Mouse (Mus musculus) midbrain, embryonic 11.5 days (tissue): ENCODE measurements around the gene Amotl2. TPM values are rescaled to one million over a fixed set of nuclear protein-coding genes. Genes with fewer than 3 reads are reported as not detected.
A peak's percentile ranks its signal among the peaks of the same experiment; 100 is the strongest.

ENCODE experiments used
- ATAC-seq: fragments of 200-750 bp; cut with Nextera tagmentation; 2 replicates; pipeline ENCODE4 v1.8.0; 2017; ENCODE audit warnings: moderate TSS enrichment, moderate library complexity; ENCODE audit not compliant: low FRiP score
- DNase-seq: peaks from one replicate; pipeline ENCODE4 v3.0.0; 2015; ENCODE audit warnings: low spot score; ENCODE audit errors: missing footprints
- H3K27ac ChIP-seq: fragments of 300-500 bp; sonication (generic); 2 replicates; pipeline ENCODE4 v1.5.1; 2014; ENCODE audit warnings: low read depth, low read length
- H3K27me3 ChIP-seq: fragments of 300-500 bp; sonication (generic); 2 replicates; pipeline ENCODE4 v1.6.1; 2014; ENCODE audit warnings: mild to moderate bottlenecking, low read length, moderate library complexity, mixed read lengths; ENCODE audit not compliant: control insufficient read depth, insufficient read depth
- H3K36me3 ChIP-seq: fragments of 300-500 bp; sonication (generic); 2 replicates; pipeline ENCODE4 v1.6.1; 2014; ENCODE audit warnings: mild to moderate bottlenecking, low read length, moderate library complexity, mixed read lengths; ENCODE audit not compliant: control insufficient read depth, insufficient read depth
- H3K4me1 ChIP-seq: fragments of 300-500 bp; sonication (generic); 2 replicates; pipeline ENCODE4 v1.6.1; 2014; ENCODE audit warnings: low read length; ENCODE audit not compliant: control insufficient read depth, insufficient read depth
- H3K4me2 ChIP-seq: fragments of 300-500 bp; sonication (generic); 2 replicates; pipeline ENCODE4 v1.6.1; 2014; ENCODE audit warnings: mild to moderate bottlenecking, moderate library complexity
- H3K4me3 ChIP-seq: fragments of 300-500 bp; sonication (generic); 2 replicates; pipeline ENCODE4 v1.5.1; 2014; ENCODE audit warnings: low read depth, low read length
- H3K9ac ChIP-seq: fragments of 300-500 bp; sonication (generic); 2 replicates; pipeline ENCODE4 v1.6.1; 2014; ENCODE audit warnings: low read length
- H3K9me3 ChIP-seq: fragments of 300-500 bp; sonication (generic); 2 replicates; pipeline ENCODE4 v1.6.1; 2016; ENCODE audit warnings: low read length; ENCODE audit not compliant: control insufficient read depth
- WGBS: fragments of 180-500 bp; shearing (Covaris S2); extraction: QIAGEN DNeasy Blood & Tissue Kit; methylation state at CpG from one replicate; pipeline ENCODE4 v1.1.7; 2014; 5-methylcytosine and 5-hydroxymethylcytosine counted together
- polyA plus RNA-seq: library from polyadenylated mRNA; unstranded; fragments of >200 nt; fragmentation: Nextera tagmentation; extraction: Ambion mirVana; gene quantifications from 2 replicates; pipeline ENCODE4 v1.2.1, GENCODE M21; 2014

Amotl2 gene
- polyA plus RNA-seq, 1 experiment from 2014 or later = 58.0 TPM

DNA sequence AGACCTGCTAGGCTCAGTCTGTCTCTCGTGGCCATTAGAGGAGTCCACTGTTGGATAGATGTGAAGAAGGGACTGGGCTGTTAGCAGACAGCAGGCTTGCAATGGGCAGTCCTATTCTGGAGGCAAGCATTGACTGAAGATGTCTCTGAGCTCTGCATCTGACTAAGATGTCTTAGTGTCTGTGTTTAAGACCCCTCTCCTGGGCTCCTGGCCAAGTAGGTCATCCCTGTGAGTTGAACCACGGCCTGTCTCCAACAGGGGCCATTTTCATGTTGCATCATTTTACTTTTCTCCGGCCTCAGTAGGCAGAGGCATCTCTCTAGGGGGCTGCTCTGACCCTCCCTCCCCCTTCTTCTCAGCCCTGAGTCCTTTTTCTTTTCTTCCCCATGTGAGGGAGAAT is 52.8 kb downstream of the Amotl2 start:
- H3K9me3 ChIP-seq = no peaks in the 10 kb centered on the region
- no peak overlapping the region for H3K9ac ChIP-seq
- no peak overlapping the region for H3K4me3 ChIP-seq
- no peaks in the 10 kb centered on the region for H3K36me3 ChIP-seq
- no peak overlapping the region for H3K27ac ChIP-seq
- no peaks in the 10 kb centered on the region for H3K4me1 ChIP-seq
- H3K27me3 ChIP-seq = no peaks in the 10 kb centered on the region
- no peak overlapping the region for H3K4me2 ChIP-seq
- WGBS = 54% methylated on average over 3 of the region's 3 CpGs
- DNase-seq = peak; percentile 73
- no peak for ATAC-seq

DNA sequence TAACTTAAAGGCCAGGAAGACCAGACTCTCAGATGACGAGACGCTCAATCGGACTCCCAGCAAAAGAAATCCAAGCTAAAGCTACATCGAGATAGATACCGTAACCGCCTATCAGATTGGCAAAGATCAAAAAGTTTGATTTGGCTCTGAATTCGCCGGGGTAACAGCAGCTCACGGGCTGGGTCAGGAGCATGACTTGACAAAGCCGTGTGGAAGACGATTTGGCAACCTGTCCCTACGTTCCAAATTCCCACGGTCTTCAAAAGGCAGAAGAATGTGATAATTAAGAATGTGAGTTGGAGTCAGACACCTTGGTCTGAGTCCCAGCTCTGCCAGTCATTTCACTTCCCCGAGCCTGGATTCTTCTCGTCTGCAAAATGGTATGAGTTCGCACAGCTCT is 53.7 kb downstream of the Amotl2 start:
- H3K4me3 ChIP-seq = no peak overlapping the region
- ATAC-seq (no peak), DNase-seq (peak; percentile 72)
- H3K4me2 ChIP-seq = no peak overlapping the region
- H3K4me1 ChIP-seq = no peaks in the 10 kb centered on the region
- H3K9me3 ChIP-seq = no peaks in the 10 kb centered on the region
- H3K36me3 ChIP-seq = no peaks in the 10 kb centered on the region
- no peak overlapping the region for H3K27ac ChIP-seq
- H3K9ac ChIP-seq = no peak overlapping the region
- WGBS = 86% methylated on average over 16 of the region's 16 CpGs
- no peaks in the 10 kb centered on the region for H3K27me3 ChIP-seq

- no peak overlapping the region for H3K9ac ChIP-seq
- no peak overlapping the region for H3K4me3 ChIP-seq
- no peaks in the 10 kb centered on the region for H3K36me3 ChIP-seq
- H3K27ac ChIP-seq = no peak overlapping the region
- ATAC-seq (no peak), DNase-seq (peak; percentile 69)
- no peaks in the 10 kb centered on the region for H3K4me1 ChIP-seq
- no peaks in the 10 kb centered on the region for H3K27me3 ChIP-seq
- H3K9me3 ChIP-seq = no peaks in the 10 kb centered on the region
- no peak overlapping the region for H3K4me2 ChIP-seq
- 51% methylated on average over 21 of the region's 21 CpGs for WGBS
Measured at GRCm38 (mm10) chr9:102771308-102771895, 54.9 kb downstream of the Amotl2 start.

GRCm38 (mm10) chr9:102777631-102778591 is 61.4 kb downstream of the Amotl2 start:
- WGBS = 61% methylated on average over 18 of the region's 18 CpGs
- H3K36me3 ChIP-seq = no peaks in the 10 kb centered on the region
- ATAC-seq = no peak

DNA sequence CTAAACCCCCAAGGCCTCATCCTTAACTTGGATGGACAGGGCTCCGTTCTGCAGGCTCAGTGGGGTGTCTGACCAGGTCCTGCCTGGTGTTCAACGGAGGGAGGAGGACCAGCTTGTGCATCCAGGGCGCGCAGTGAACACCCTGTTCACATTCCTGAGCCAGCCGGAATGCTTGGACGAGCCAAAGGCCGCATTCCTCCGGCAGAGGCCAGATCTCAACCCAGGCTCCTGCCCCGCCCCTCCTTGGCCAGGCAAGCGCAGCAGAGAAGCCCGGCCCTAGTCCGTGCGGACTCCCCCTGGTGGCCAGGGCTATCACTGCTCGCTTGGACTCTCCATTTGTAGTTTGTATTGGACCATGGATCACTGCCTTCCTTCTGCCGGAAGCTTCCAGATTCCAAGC is 63.0 kb downstream of the Amotl2 start:
- Histone ChIP-seq H3K4me3 (no peak overlapping the region), H3K9me3 (no peaks in the 10 kb centered on the region), H3K9ac (0 out of 2 replicates have a peak overlapping the region, but pooled peaks have one; percentile 34), H3K27ac (no peak overlapping the region), H3K4me2 (peak overlapping the region; percentile 14; the same call in 1 of the 2 replicates), H3K4me1 (peaks cover 6% of the 10 kb centered on the region), H3K36me3 (no peaks in the 10 kb centered on the region), H3K27me3 (no peaks in the 10 kb centered on the region)
- ATAC-seq (peak; percentile 78), DNase-seq (peak; percentile 97)
- 6% methylated on average over 15 of the region's 15 CpGs for WGBS

More at GRCm38 (mm10) chr9:102777631-102778591, 61.4 kb downstream of the Amotl2 start:
- H3K27me3 ChIP-seq = no peaks in the 10 kb centered on the region
- H3K27ac ChIP-seq = no peak overlapping the region
- no peaks in the 10 kb centered on the region for H3K9me3 ChIP-seq
- no peak for DNase-seq
- H3K4me3 ChIP-seq = no peak overlapping the region
- no peak overlapping the region for H3K9ac ChIP-seq
- no peak overlapping the region for H3K4me2 ChIP-seq
- H3K4me1 ChIP-seq = peaks cover 3% of the 10 kb centered on the region; the same call in 1 of the 2 replicates

Other genes starting within 250 kb of the Amotl2 start
- 0.18 and 0.44 TPM in 2 replicates for gene Ky, start 210.9 kb upstream of the Amotl2 start, polyA plus RNA-seq
- 167 and 182 TPM in 2 replicates for gene Anapc13, start 90.4 kb upstream of the Amotl2 start, polyA plus RNA-seq
- gene Cep63, start 90.1 kb upstream of the Amotl2 start, polyA plus RNA-seq = 53.1 and 62.0 TPM in 2 replicates
- 24.2 and 27.1 TPM in 2 replicates for gene Ryk, start 118.2 kb downstream of the Amotl2 start, polyA plus RNA-seq